ENCODE assay signal across 8 mouse cellular contexts in genomic region chr19:17393841-17394591, GRCm38 (mm10). TPM values are rescaled to one million over a fixed set of nuclear protein-coding genes. Genes with fewer than 3 reads are reported as not detected.
A peak's percentile ranks its signal among the peaks of the same experiment; 100 is the strongest.
DNase-seq lines count a peak whose midpoint lies in the region; ATAC-seq and TF ChIP-seq lines count a peak whose summit lies in the region.

Rfk (plus strand) TSS chr19:17394043.

- peaks cover 26% of the 10 kb centered on the region for H3K36me3 ChIP-seq in hindbrain, embryonic 14.5 days (replicated peaks; ENCODE audit: control insufficient read depth, insufficient read depth)

- CTCF ChIA-PET in Patski (lab: Charles Lee) = interaction anchor here (1.1 kb wide), 1 partner anchor 40 kb away, joined by 3 read pairs; no protein-coding TSS in a partner anchor

- under 1% methylated on average over 83 of the region's 83 CpGs for WGBS in hindbrain, embryonic 14.5 days

- H3K4me3 ChIP-seq in hindbrain, embryonic 14.5 days (replicated peaks; ENCODE audit: low read length) = peak within 1 kb of the TSS; percentile 96

- POLR2A ChIA-PET in Patski (lab: Charles Lee) = no interaction called here

- H3K27ac ChIP-seq in hindbrain, embryonic 14.5 days = peak within 1 kb of the TSS; percentile 81

- ATAC-seq in Patski = peak; percentile 94
- ATAC-seq in hindbrain, embryonic 14.5 days (ENCODE audit: low FRiP score) = peak; percentile 98

- H3K9me3 ChIP-seq in hindbrain, embryonic 14.5 days (ENCODE audit: control insufficient read depth, low read length) = no peaks in the 10 kb centered on the region

- TF ChIP-seq CTCF in Patski (IDR thresholded peaks at IDR 0.05) = no peak

- H3K9ac ChIP-seq in hindbrain, embryonic 14.5 days = peak within 1 kb of the TSS; percentile 86

- no peak for DNase-seq in Patski (ENCODE audit: low read depth, low spot score)
- DNase-seq in cerebellum, postnatal 14 days = peak; percentile 96 to 97
- DNase-seq in frontal cortex, postnatal 25 days (ENCODE audit: low spot score in 2 of 2) = peak; percentile 64 to 77
- DNase-seq in hindbrain, embryonic 14.5 days (ENCODE audit: low spot score) = peak; percentile 85
- DNase-seq in left cerebral cortex, adult 11 months (ENCODE audit: low spot score) = peak; percentile 76
- DNase-seq in lung, postnatal 4 days = peak; percentile 96
- DNase-seq in retina, postnatal 7 days (ENCODE audit: low read depth, low spot score) = peak; percentile 78
- DNase-seq in urinary bladder, adult 2 months (ENCODE audit: low spot score) = peak; percentile 87

- H3K4me2 ChIP-seq in hindbrain, embryonic 14.5 days (replicated peaks) = peak within 1 kb of the TSS; percentile 66

- peaks cover 13% of the 10 kb centered on the region for H3K4me1 ChIP-seq in hindbrain, embryonic 14.5 days (replicated peaks; ENCODE audit: control insufficient read depth, insufficient read depth, low read length)

- in situ Hi-C loops in Patski (cut with MboI; ENCODE audit: low pct_unique_long_range_greater_than_20kb) = loop anchor here (25.0 kb wide), 1 partner anchor 607 kb away; the partner anchor contains the start of gene Vps13a

- no peaks in the 10 kb centered on the region for H3K27me3 ChIP-seq in Patski
- H3K27me3 ChIP-seq in hindbrain, embryonic 14.5 days (ENCODE audit: control insufficient read depth, insufficient read depth, low read length) = peaks cover 6% of the 10 kb centered on the region; the same call in 1 of the 2 replicates

RNA-seq across cellular contexts. Expression of gene Rfk, which starts in this region (rescaled TPM):
- 91.9 TPM for polyA plus RNA-seq in Patski (2021)
- polyA plus RNA-seq in hindbrain, embryonic 14.5 days (2014; fragmentation: Nextera tagmentation; extraction: Ambion mirVana) = 79.8 and 85.3 TPM in 2 replicates
- polyA plus RNA-seq in urinary bladder, adult 2 months (2012; rRNA removed) = 48.4 and 51.5 TPM in 2 replicates
